14 mouse cellular contexts compared by ENCODE assay signal in genomic region chr1:190106674-190107420, GRCm38 (mm10).
DNase-seq lines count a peak whose midpoint lies in the region; ATAC-seq and TF ChIP-seq lines count a peak whose summit lies in the region.
"Had no signal": no experiment of that assay in that cellular context is flagged by ENCODE, and none has a peak within 500 bp of the region (broad histone marks: within the 10 kb centered on the region; RNA-seq: fewer than 3 reads in every experiment).

No protein-coding gene starts in this region.

- no peak for TF ChIP-seq CTCF in lung, postnatal 0 days (IDR thresholded peaks at IDR 0.05)

- H3K9ac ChIP-seq in lung, postnatal 0 days (replicated peaks; ENCODE audit: low read depth), result no peak overlapping the region
- no peak overlapping the region for H3K9ac ChIP-seq in liver, embryonic 16.5 days (ENCODE audit: low read depth, low read length)
- H3K9ac ChIP-seq in kidney, embryonic 16.5 days (replicated peaks; ENCODE audit: low read length), result no peak overlapping the region
- H3K9ac ChIP-seq: embryonic facial prominence, embryonic 13.5 days had no signal

- H3K9me3 ChIP-seq in heart, embryonic 10.5 days, result peaks cover 9% of the 10 kb centered on the region
- H3K9me3 ChIP-seq in lung, postnatal 0 days (ENCODE audit: low read length), result no peaks in the 10 kb centered on the region
- H3K9me3 ChIP-seq in liver, embryonic 16.5 days (replicated peaks; ENCODE audit: control insufficient read depth, low read length), result no peaks in the 10 kb centered on the region
- H3K9me3 ChIP-seq in kidney, embryonic 16.5 days (ENCODE audit: low read length), result peaks cover 7% of the 10 kb centered on the region; the same call in 1 of the 2 replicates

- H3K27ac ChIP-seq in heart, embryonic 10.5 days, result peak overlapping the region; percentile 82
- H3K27ac ChIP-seq in lung, postnatal 0 days (ENCODE audit: low read length), result no peak overlapping the region
- H3K27ac ChIP-seq in liver, embryonic 16.5 days (ENCODE audit: low read length), result peak overlapping the region; percentile 79
- H3K27ac ChIP-seq in kidney, embryonic 16.5 days (ENCODE audit: low read length), result no peak overlapping the region
- H3K27ac ChIP-seq: embryonic facial prominence, embryonic 13.5 days had no signal

- no peaks in the 10 kb centered on the region for H3K27me3 ChIP-seq in heart, embryonic 10.5 days (ENCODE audit: insufficient read depth, poor library complexity, severe bottlenecking)
- no peaks in the 10 kb centered on the region for H3K27me3 ChIP-seq in lung, postnatal 0 days (replicated peaks; ENCODE audit: insufficient read depth, low read length)
- no peaks in the 10 kb centered on the region for H3K27me3 ChIP-seq in liver, embryonic 16.5 days (ENCODE audit: control insufficient read depth, insufficient read depth, low read depth, low read length)
- H3K27me3 ChIP-seq in kidney, embryonic 16.5 days (ENCODE audit: insufficient read depth, low read length), result no peaks in the 10 kb centered on the region
- H3K27me3 ChIP-seq: embryonic facial prominence, embryonic 13.5 days had no signal

- no peak overlapping the region for H3K4me3 ChIP-seq in heart, embryonic 10.5 days
- no peak overlapping the region for H3K4me3 ChIP-seq in lung, postnatal 0 days (ENCODE audit: low read depth, low read length)
- H3K4me3 ChIP-seq in liver, embryonic 16.5 days (ENCODE audit: low read depth, low read length), result no peak overlapping the region
- H3K4me3 ChIP-seq in kidney, embryonic 16.5 days (ENCODE audit: low read length), result no peak overlapping the region
- H3K4me3 ChIP-seq: embryonic facial prominence, embryonic 13.5 days had no signal

- H3K4me1 ChIP-seq in heart, embryonic 10.5 days, result peaks cover 17% of the 10 kb centered on the region
- no peaks in the 10 kb centered on the region for H3K4me1 ChIP-seq in lung, postnatal 0 days (ENCODE audit: insufficient read depth, low read depth, low read length)
- no peaks in the 10 kb centered on the region for H3K4me1 ChIP-seq in liver, embryonic 16.5 days (ENCODE audit: control insufficient read depth, low read depth, low read length)
- no peaks in the 10 kb centered on the region for H3K4me1 ChIP-seq in kidney, embryonic 16.5 days (ENCODE audit: insufficient read depth, low read length)
- H3K4me1 ChIP-seq: embryonic facial prominence, embryonic 13.5 days had no signal

- ATAC-seq in lung, postnatal 0 days, result peak; percentile 59
- ATAC-seq in liver, embryonic 16.5 days (ENCODE audit: low read depth), result peak; percentile 85
- no peak for ATAC-seq in kidney, embryonic 16.5 days (ENCODE audit: low FRiP score, low TSS enrichment)

- no peak overlapping the region; the same call in 1 of the 2 replicates for H3K4me2 ChIP-seq in lung, postnatal 0 days (replicated peaks; ENCODE audit: low read depth, low read length)
- H3K4me2 ChIP-seq in liver, embryonic 16.5 days (ENCODE audit: low read depth, low read length), result no peak overlapping the region
- H3K4me2 ChIP-seq in kidney, embryonic 16.5 days (replicated peaks; ENCODE audit: low read depth, low read length), result no peak overlapping the region
- H3K4me2 ChIP-seq: embryonic facial prominence, embryonic 13.5 days had no signal

- intact Hi-C loops in heart, postnatal 25 days (cut with DNase I), result no loop called here

- no peak for DNase-seq in heart, embryonic 10.5 days (ENCODE audit: low spot score)
- no peak for DNase-seq in heart, postnatal 25 days (ENCODE audit: low spot score)
- DNase-seq in lung, postnatal 0 days (ENCODE audit: low spot score), result peak; percentile 25
- no peak for DNase-seq in lung, adult 18-20 months
- DNase-seq in neural tube, embryonic 10.5 days (ENCODE audit: extremely low spot score, low spot score), result no peak
- no peak for DNase-seq in ovary, postnatal 14 days (ENCODE audit: low spot score)
- DNase-seq: adrenal gland, adult 2 months; cerebellum, adult 9-10 months; kidney, postnatal 10 days; midbrain, embryonic 14.5 days; thymus, postnatal 36 days had no signal

- TF ChIP-seq EP300 in lung, postnatal 0 days (IDR thresholded peaks at IDR 0.05), result no peak

- 50% methylated on average over 16 of the region's 16 CpGs for WGBS in heart, embryonic 10.5 days
- WGBS in lung, postnatal 0 days, result 33% methylated on average over 16 of the region's 16 CpGs
- WGBS in liver, embryonic 16.5 days (ENCODE audit: insufficient replicate concordance), result 47% methylated on average over 16 of the region's 16 CpGs
- WGBS in kidney, embryonic 16.5 days, result 56% methylated on average over 16 of the region's 16 CpGs

- H3K36me3 ChIP-seq in heart, embryonic 10.5 days, result no peaks in the 10 kb centered on the region
- H3K36me3 ChIP-seq in lung, postnatal 0 days (ENCODE audit: insufficient read depth, low read length), result no peaks in the 10 kb centered on the region
- H3K36me3 ChIP-seq in liver, embryonic 16.5 days (ENCODE audit: control insufficient read depth, insufficient read depth), result no peaks in the 10 kb centered on the region
- H3K36me3 ChIP-seq in kidney, embryonic 16.5 days (ENCODE audit: insufficient read depth, low read length), result no peaks in the 10 kb centered on the region
- H3K36me3 ChIP-seq: embryonic facial prominence, embryonic 13.5 days had no signal

Comparison
In these comparisons a context has a peak if more than half of its experiments do, and no peak if none do; other contexts are left out.
1. H3K27ac ChIP-seq: peak in heart, embryonic 10.5 days (single experiment) and liver, embryonic 16.5 days (single experiment); none in lung, postnatal 0 days (single experiment) and kidney, embryonic 16.5 days (single experiment).